Mouse (Mus musculus) CH12.LX (cell line): Measurements from ENCODE around the gene Tbx6.

Experiments
- CTCF ChIP-seq, 2 experiments: IDR thresholded peaks in 1 of 2; conservative IDR thresholded peaks in 1 of 2; 2 replicates each; pipeline ENCODE4 v1.5.1; 2011 to 2012; ENCODE audit warnings: low read depth in 2 of 2, low read length in 2 of 2, improper control_type of control experiment in 1 of 2, inconsistent platforms in 1 of 2, mild to moderate bottlenecking in 1 of 2, moderate library complexity in 1 of 2
- E2F4 ChIP-seq: IDR thresholded peaks from 2 replicates; pipeline ENCODE4 v1.6.1; 2011; ENCODE audit warnings: low read depth, low read length, improper control_type of control experiment; ENCODE audit not compliant: insufficient replicate concordance
- EP300 ChIP-seq: IDR thresholded peaks from 2 replicates; pipeline ENCODE4 v1.6.1; 2011; ENCODE audit warnings: low read length, improper control_type of control experiment
- HCFC1 ChIP-seq: IDR thresholded peaks from 2 replicates; pipeline ENCODE4 v1.6.1; 2012; ENCODE audit warnings: low read depth, mild to moderate bottlenecking, inconsistent platforms, low read length, improper control_type of control experiment
- KAT2A ChIP-seq: IDR thresholded peaks from 2 replicates; pipeline ENCODE4 v1.6.1; 2012; ENCODE audit warnings: low read length, improper control_type of control experiment, inconsistent platforms; ENCODE audit not compliant: insufficient replicate concordance
- MAX ChIP-seq: IDR thresholded peaks from 2 replicates; pipeline ENCODE4 v1.6.1; 2011; ENCODE audit warnings: low read length, improper control_type of control experiment
- MAZ ChIP-seq: IDR thresholded peaks from 2 replicates; pipeline ENCODE4 v1.6.1; 2012; ENCODE audit warnings: low read depth, mild to moderate bottlenecking, inconsistent platforms, low read length, improper control_type of control experiment, moderate library complexity
- MXI1 ChIP-seq: IDR thresholded peaks from 2 replicates; pipeline ENCODE4 v1.6.1; 2011; ENCODE audit warnings: mild to moderate bottlenecking, low read depth, low read length, improper control_type of control experiment
- MYC ChIP-seq: IDR thresholded peaks from 2 replicates; pipeline ENCODE4 v1.6.1; 2011; ENCODE audit warnings: low read depth, mild to moderate bottlenecking, improper control_type of control experiment, low read length
- POLR2A ChIP-seq: IDR thresholded peaks from 2 replicates; pipeline ENCODE4 v1.6.1; 2011; ENCODE audit warnings: low read depth, mild to moderate bottlenecking, improper control_type of control experiment, low read length
- RCOR1 ChIP-seq: conservative IDR thresholded peaks from 2 replicates; pipeline ENCODE4 v1.6.1; 2012; ENCODE audit warnings: low read depth, mild to moderate bottlenecking, inconsistent platforms, low read length, improper control_type of control experiment

GRCm38 (mm10) chr7:126798127-126799049 is 17.1 kb downstream of the Tbx6 start:
- TF ChIP-seq MAX: peak; percentile 44; the same call in 1 of the 2 replicates
- TF ChIP-seq CTCF (conservative IDR thresholded peaks at IDR 0.05 in 1 of 2, IDR thresholded peaks at IDR 0.05 in 1 of 2; ENCODE audit: low read depth in 2 of 2, low read length in 2 of 2): no peak
- no peak for TF ChIP-seq EP300
- no peak; the same call in none of the 2 replicates for TF ChIP-seq MXI1
- TF ChIP-seq MAZ: no peak; the same call in 1 of the 2 replicates
- TF ChIP-seq POLR2A: no peak
- TF ChIP-seq E2F4: no peak
- TF ChIP-seq HCFC1: no peak
- no peak for TF ChIP-seq RCOR1
- TF ChIP-seq MYC: no peak; the same call in 1 of the 2 replicates
- TF ChIP-seq KAT2A: no peak
